ENCODE assay signal across 9 mouse cellular contexts in the genomic region with DNA sequence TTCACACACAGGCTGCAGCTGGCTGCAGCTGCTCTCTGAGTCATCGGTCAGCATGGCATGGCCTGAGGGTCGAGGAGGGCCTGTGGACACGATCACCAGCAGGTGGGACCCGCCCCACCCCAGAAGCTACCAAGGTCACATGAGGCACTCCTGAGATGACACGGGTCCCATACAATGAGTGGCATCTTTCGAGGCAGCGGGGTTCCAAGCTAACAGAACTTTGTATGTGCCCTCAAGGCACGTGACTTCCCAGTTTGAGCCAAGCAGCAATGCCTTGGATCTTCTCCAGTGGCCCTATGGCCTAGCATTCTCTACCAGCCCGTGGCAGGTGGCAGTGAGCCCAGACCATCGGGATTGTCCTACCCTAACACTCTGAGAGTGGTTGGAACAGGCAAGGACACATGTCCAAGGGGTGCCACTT. TPM values are rescaled to one million over a fixed set of nuclear protein-coding genes. Genes with fewer than 3 reads are reported as not detected.
A peak's percentile ranks its signal among the peaks of the same experiment; 100 is the strongest.
DNase-seq lines count a peak whose midpoint lies in the region; TF ChIP-seq lines count a peak whose summit lies in the region.
"Had no signal": no experiment of that assay in that cellular context is flagged by ENCODE, and none has a peak within 500 bp of the region (broad histone marks: within the 10 kb centered on the region; RNA-seq: fewer than 3 reads in every experiment).

No protein-coding gene starts in this region.

- DNase-seq in layer of hippocampus, adult 2 months (ENCODE audit: low spot score in 2 of 2) = peak in 1 of 2 experiments; percentile 64
- DNase-seq in layer of hippocampus, postnatal 25 days (ENCODE audit: extremely low spot score in 1 of 2, low spot score in 1 of 2) = no peak
- DNase-seq in adrenal gland, postnatal 25 days = peak; percentile 54
- peak; percentile 94 to 98 for DNase-seq in cerebellum, postnatal 10 days
- peak; percentile 77 for DNase-seq in kidney, postnatal 14 days
- no peak for DNase-seq in thymus, adult 2 months
- no peak for DNase-seq in lung, postnatal 36 days

- H3K27ac ChIP-seq in layer of hippocampus, adult 2 months = peak overlapping the region; percentile 91; the same call in 1 of the 2 replicates
- no peak overlapping the region for H3K27ac ChIP-seq in thymus, adult 2 months (ENCODE audit: control insufficient read depth, insufficient read depth, low read length)
- H3K27ac ChIP-seq: limb, embryonic 13.5 days had no signal

- H3K4me3 ChIP-seq in layer of hippocampus, adult 2 months = no peak overlapping the region
- H3K4me3 ChIP-seq in thymus, adult 2 months (ENCODE audit: control insufficient read depth, insufficient read depth, low read length) = no peak overlapping the region
- H3K4me3 ChIP-seq: limb, embryonic 13.5 days had no signal

- H3K4me1 ChIP-seq in thymus, adult 2 months (replicated peaks; ENCODE audit: control insufficient read depth, insufficient read depth, low read length) = peaks cover 34% of the 10 kb centered on the region

- no peak for TF ChIP-seq POLR2A in thymus, adult 2 months (IDR thresholded peaks at IDR 0.05; ENCODE audit: control insufficient read depth, extremely low read depth, insufficient read depth, low read length, poor library complexity)

- no peaks in the 10 kb centered on the region for H3K36me3 ChIP-seq in thymus, adult 2 months (ENCODE audit: control insufficient read depth, insufficient read depth, low read length)

- no peak for TF ChIP-seq CTCF in layer of hippocampus, adult 2 months (conservative IDR thresholded peaks at IDR 0.05)
- TF ChIP-seq CTCF in thymus, adult 2 months (IDR thresholded peaks at IDR 0.05; ENCODE audit: borderline replicate concordance, control insufficient read depth, extremely low read depth, insufficient read depth, low read length, poor library complexity) = no peak

- WGBS in thymus, adult 2 months = 90% methylated on average over 10 of the region's 10 CpGs

- no peaks in the 10 kb centered on the region for H3K27me3 ChIP-seq in thymus, adult 2 months (ENCODE audit: control insufficient read depth, insufficient read depth, low read length)
- H3K27me3 ChIP-seq: limb, embryonic 13.5 days had no signal

RNA-seq across cellular contexts. Expression of gene Phldb1, which starts 17.2 kb away (rescaled TPM):
- 10 to 100 TPM; 71.8 to 86.4 TPM for total RNA-seq in layer of hippocampus, adult 2 months (2021)
- total RNA-seq in layer of hippocampus, postnatal 25 days (2021) = 100 to 1,000 TPM in 1 of 2 experiments, 10 to 100 TPM in 1; 88.6 to 106 TPM
- total RNA-seq in adrenal gland, postnatal 25 days (2021) = 33.7 and 36.9 TPM in 2 replicates
- 16.5 and 27.3 TPM in 2 replicates for polyA plus RNA-seq in thymus, adult 2 months (2012; rRNA removed)

RNA-seq across cellular contexts. Expression of gene Treh, which starts 44.8 kb away (rescaled TPM):
- under 1 TPM in 1 of 2 experiments, not detected in 1; 0.18 TPM for total RNA-seq in layer of hippocampus, adult 2 months (2021)
- not detected for total RNA-seq in layer of hippocampus, postnatal 25 days (2021)
- not detected in 2 replicates for total RNA-seq in adrenal gland, postnatal 25 days (2021)
- 0.15 and 0.29 TPM in 2 replicates for polyA plus RNA-seq in thymus, adult 2 months (2012; rRNA removed)
- polyA plus RNA-seq: heart, embryonic 14.5 days; limb, embryonic 13.5 days had no signal

RNA-seq across cellular contexts. Expression of gene Arcn1, which starts 49.8 kb away (rescaled TPM):
- total RNA-seq in layer of hippocampus, adult 2 months (2021) = 100 to 1,000 TPM in 1 of 2 experiments, 10 to 100 TPM in 1; 100.0 to 103 TPM
- 100 to 1,000 TPM in 1 of 2 experiments, 10 to 100 TPM in 1; 97.3 to 102 TPM for total RNA-seq in layer of hippocampus, postnatal 25 days (2021)
- total RNA-seq in adrenal gland, postnatal 25 days (2021) = 148 and 170 TPM in 2 replicates
- polyA plus RNA-seq in thymus, adult 2 months (2012; rRNA removed) = 42.0 and 43.1 TPM in 2 replicates

RNA-seq across cellular contexts. Expression of gene Ift46, which starts 49.9 kb away (rescaled TPM):
- 10 to 100 TPM; 73.9 to 84.9 TPM for total RNA-seq in layer of hippocampus, adult 2 months (2021)
- 10 to 100 TPM; 75.1 to 75.8 TPM for total RNA-seq in layer of hippocampus, postnatal 25 days (2021)
- 71.7 and 97.0 TPM in 2 replicates for total RNA-seq in adrenal gland, postnatal 25 days (2021)
- 35.1 and 42.2 TPM in 2 replicates for polyA plus RNA-seq in thymus, adult 2 months (2012; rRNA removed)

Comparison
In these comparisons a context has a peak if more than half of its experiments do, and no peak if none do; other contexts are left out.
1. DNase-seq: peak in adrenal gland, postnatal 25 days (single experiment), cerebellum, postnatal 10 days (2 of 2) and kidney, postnatal 14 days (single experiment); none in layer of hippocampus, postnatal 25 days (0 of 2), thymus, adult 2 months (single experiment) and lung, postnatal 36 days (single experiment).